Mouse (Mus musculus) erythroblast, embryonic 14.5 days (primary cell): ENCODE measurements around the gene Raet1e. TPM values are rescaled to one million over a fixed set of nuclear protein-coding genes. Genes with fewer than 3 reads are reported as not detected.
"Not testable (repeated sequence)": the region's sequence is repeated elsewhere in the genome, so short reads cannot be mapped to it uniquely, and the experiment has no call there.

ENCODE experiments used
- H3K27me3 ChIP-seq: 2 replicates; pipeline ENCODE4 v1.6.1; 2012; ENCODE audit warnings: inconsistent platforms; ENCODE audit not compliant: control insufficient read depth
- H3K36me3 ChIP-seq: 2 replicates; pipeline ENCODE4 v1.6.1; 2012; ENCODE audit warnings: mild to moderate bottlenecking, inconsistent platforms; ENCODE audit not compliant: control insufficient read depth
- H3K4me1 ChIP-seq: 2 replicates; pipeline ENCODE4 v1.6.1; 2012; ENCODE audit warnings: inconsistent platforms; ENCODE audit not compliant: control insufficient read depth
- H3K4me3 ChIP-seq: replicated peaks from 2 replicates; pipeline ENCODE3; 2012; ENCODE audit warnings: moderate library complexity, mild to moderate bottlenecking, inconsistent platforms
- H3K9me3 ChIP-seq: 2 replicates; pipeline ENCODE4 v1.6.1; 2012; ENCODE audit warnings: low read length, inconsistent platforms, mixed read lengths; ENCODE audit not compliant: control insufficient read depth
- GATA1 ChIP-seq: IDR thresholded peaks from 2 replicates; pipeline ENCODE4 v1.6.1; 2012; ENCODE audit warnings: low read length, inconsistent platforms, mixed read lengths
- TAL1 ChIP-seq: IDR thresholded peaks from 3 replicates; pipeline ENCODE4 v1.6.1; 2012; ENCODE audit warnings: low read length, inconsistent platforms, mixed read lengths
- polyA plus RNA-seq: library from polyadenylated mRNA; stranded (reverse); fragments of >175 nt; gene quantifications from 2 replicates; pipeline ENCODE4 v1.2.3, GENCODE M21; 2012

Raet1e gene
- polyA plus RNA-seq, 1 experiment: not detected

GRCm38 (mm10) chr10:22273684-22274305, 115.4 kb downstream of the Raet1e start:
- H3K4me1 ChIP-seq: no peaks in the 10 kb centered on the region
- H3K9me3 ChIP-seq: no peaks in the 10 kb centered on the region
- H3K36me3 ChIP-seq: no peaks in the 10 kb centered on the region
- no peak overlapping the region for H3K4me3 ChIP-seq
- no peak for TF ChIP-seq GATA1
- TF ChIP-seq TAL1: no peak
- H3K27me3 ChIP-seq: peaks cover 19% of the 10 kb centered on the region

GRCm38 (mm10) chr10:22274445-22275057, 116.2 kb downstream of the Raet1e start:
- Histone ChIP-seq H3K4me3 (no peak overlapping the region), H3K4me1 (no peaks in the 10 kb centered on the region), H3K27me3 (peaks cover 19% of the 10 kb centered on the region), H3K9me3 (no peaks in the 10 kb centered on the region), H3K36me3 (no peaks in the 10 kb centered on the region)
- no peak for TF ChIP-seq TAL1
- no peak for TF ChIP-seq GATA1

- not testable (repeated sequence) for H3K4me1 ChIP-seq, H3K4me3 ChIP-seq, H3K9me3 ChIP-seq, H3K36me3 ChIP-seq
- H3K27me3 ChIP-seq: peaks cover 23% of the 10 kb centered on the region
These were observed 120.1 kb downstream of the Raet1e start for GRCm38 (mm10) chr10:22278468-22278867.

GRCm38 (mm10) chr10:22282816-22283215, 124.4 kb downstream of the Raet1e start:
- no peaks in the 10 kb centered on the region for H3K4me1 ChIP-seq
- H3K9me3 ChIP-seq: no peaks in the 10 kb centered on the region
- TF ChIP-seq TAL1 (no peak), GATA1 (no peak)
- no peak overlapping the region for H3K4me3 ChIP-seq
- H3K36me3 ChIP-seq: no peaks in the 10 kb centered on the region
- H3K27me3 ChIP-seq: peaks cover 8% of the 10 kb centered on the region; the same call in 1 of the 2 replicates

- peaks cover 2% of the 10 kb centered on the region; the same call in 1 of the 2 replicates for H3K9me3 ChIP-seq
- TF ChIP-seq TAL1: no peak
- no peak for TF ChIP-seq GATA1
- no peaks in the 10 kb centered on the region for H3K36me3 ChIP-seq
- H3K4me3 ChIP-seq: no peak overlapping the region
- H3K27me3 ChIP-seq: no peaks in the 10 kb centered on the region
- H3K4me1 ChIP-seq: no peaks in the 10 kb centered on the region
These were observed 137.3 kb downstream of the Raet1e start for GRCm38 (mm10) chr10:22295676-22296075.

- TF ChIP-seq GATA1 (no peak), TAL1 (no peak)
- H3K27me3 ChIP-seq: no peaks in the 10 kb centered on the region
- H3K4me1 ChIP-seq: no peaks in the 10 kb centered on the region
- no peaks in the 10 kb centered on the region for H3K9me3 ChIP-seq
- no peaks in the 10 kb centered on the region for H3K36me3 ChIP-seq
- H3K4me3 ChIP-seq: no peak overlapping the region
These were observed 138.8 kb downstream of the Raet1e start for GRCm38 (mm10) chr10:22297033-22297762.

GRCm38 (mm10) chr10:22297766-22298461, 139.5 kb downstream of the Raet1e start:
- Histone ChIP-seq H3K4me3 (no peak overlapping the region), H3K27me3 (no peaks in the 10 kb centered on the region), H3K9me3 (no peaks in the 10 kb centered on the region), H3K4me1 (no peaks in the 10 kb centered on the region), H3K36me3 (no peaks in the 10 kb centered on the region)
- TF ChIP-seq GATA1 (no peak), TAL1 (no peak)

GRCm38 (mm10) chr10:22299324-22299723, 141.0 kb downstream of the Raet1e start:
- Histone ChIP-seq H3K9me3 (no peaks in the 10 kb centered on the region), H3K36me3 (no peaks in the 10 kb centered on the region), H3K4me3 (no peak overlapping the region), H3K27me3 (no peaks in the 10 kb centered on the region), H3K4me1 (no peaks in the 10 kb centered on the region)
- no peak for TF ChIP-seq GATA1
- TF ChIP-seq TAL1: no peak

GRCm38 (mm10) chr10:22301641-22302040, 143.3 kb downstream of the Raet1e start:
- H3K4me3 ChIP-seq: no peak overlapping the region
- no peaks in the 10 kb centered on the region for H3K36me3 ChIP-seq

More at GRCm38 (mm10) chr10:22301641-22302040, 143.3 kb downstream of the Raet1e start:
- Histone ChIP-seq H3K4me1 (no peaks in the 10 kb centered on the region), H3K27me3 (no peaks in the 10 kb centered on the region), H3K9me3 (no peaks in the 10 kb centered on the region)
- TF ChIP-seq TAL1: no peak
- TF ChIP-seq GATA1: no peak
